In the genomic region with DNA sequence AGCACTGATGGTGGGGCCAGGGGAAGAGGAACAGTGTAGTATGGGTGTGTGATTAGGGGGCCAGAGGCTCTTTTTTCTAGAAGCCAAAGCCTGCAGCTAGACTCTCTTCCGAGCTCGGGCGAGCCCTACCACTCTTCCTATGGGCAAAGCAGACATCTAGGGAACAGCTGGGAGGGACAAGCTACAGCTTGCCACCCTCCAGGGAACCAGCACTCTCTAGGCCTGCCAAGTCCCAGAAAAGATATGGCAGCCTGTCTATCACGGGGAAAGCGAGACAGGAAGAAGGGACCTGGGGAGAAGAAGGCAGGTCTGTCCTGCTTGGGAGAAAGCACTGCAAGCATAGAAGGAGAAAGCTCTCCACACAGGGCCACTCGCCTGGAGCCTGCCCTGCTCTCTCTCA, we compare ENCODE assay signal across 17 mouse cellular contexts. TPM values are rescaled to one million over a fixed set of nuclear protein-coding genes. Genes with fewer than 3 reads are reported as not detected.
A peak's percentile ranks its signal among the peaks of the same experiment; 100 is the strongest.
DNase-seq lines count a peak whose midpoint lies in the region; ATAC-seq and TF ChIP-seq lines count a peak whose summit lies in the region.
"Had no signal": no experiment of that assay in that cellular context is flagged by ENCODE, and none has a peak within 500 bp of the region (broad histone marks: within the 10 kb centered on the region; RNA-seq: fewer than 3 reads in every experiment).

No protein-coding gene starts in this region.

- no peak overlapping the region for H3K4me2 ChIP-seq in forebrain, postnatal 0 days (ENCODE audit: low read depth)
- H3K4me2 ChIP-seq in forebrain, embryonic 11.5 days (ENCODE audit: low read depth, low read length, severe bottlenecking), result no peak overlapping the region
- H3K4me2 ChIP-seq: forebrain, embryonic 15.5 days; heart, embryonic 12.5 days; limb, embryonic 12.5 days; liver, embryonic 12.5 days had no signal

- H3K27ac ChIP-seq in forebrain, postnatal 0 days (ENCODE audit: low read depth, low read length), result no peak overlapping the region
- no peak overlapping the region for H3K27ac ChIP-seq in forebrain, embryonic 11.5 days (ENCODE audit: low read depth, low read length)
- H3K27ac ChIP-seq: forebrain, embryonic 15.5 days; limb, embryonic 12.5 days; liver, embryonic 12.5 days had no signal

- H3K9me3 ChIP-seq in forebrain, postnatal 0 days (ENCODE audit: low read length), result no peaks in the 10 kb centered on the region
- H3K9me3 ChIP-seq in forebrain, embryonic 11.5 days (ENCODE audit: control insufficient read depth, low read length), result no peaks in the 10 kb centered on the region
- H3K9me3 ChIP-seq: forebrain, embryonic 15.5 days; heart, embryonic 12.5 days; limb, embryonic 12.5 days; liver, embryonic 12.5 days; megakaryocyte, embryonic 14.5 days had no signal

- H3K36me3 ChIP-seq in forebrain, postnatal 0 days (ENCODE audit: insufficient read depth), result peaks cover 51% of the 10 kb centered on the region
- peaks cover 7% of the 10 kb centered on the region for H3K36me3 ChIP-seq in forebrain, embryonic 11.5 days (ENCODE audit: control insufficient read depth, insufficient read depth, low read length)

- H3K9ac ChIP-seq in forebrain, postnatal 0 days, result no peak overlapping the region
- H3K9ac ChIP-seq in forebrain, embryonic 11.5 days (ENCODE audit: low read length), result no peak overlapping the region
- H3K9ac ChIP-seq: forebrain, embryonic 15.5 days; heart, embryonic 12.5 days; limb, embryonic 12.5 days; liver, embryonic 12.5 days had no signal

- intact Hi-C loops in left cerebral cortex, postnatal 4 days (cut with DNase I), result no loop called here

- DNase-seq in forebrain, postnatal 0 days, result peak; percentile 30
- DNase-seq in forebrain, embryonic 11.5 days (ENCODE audit: low spot score), result no peak
- DNase-seq in left cerebral cortex, postnatal 4 days, result peak; percentile 35
- no peak for DNase-seq in left cerebral cortex, adult 18-20 months (ENCODE audit: low spot score in 2 of 2)
- peak; percentile 30 for DNase-seq in cerebellum, adult 9-10 months
- no peak for DNase-seq in kidney, adult 8-10 months
- no peak for DNase-seq in layer of hippocampus, adult 8-10 months (ENCODE audit: low spot score in 2 of 2)
- DNase-seq: kidney, adult 9 months; kidney, postnatal 25 days; lung, adult 2 months; right cerebral cortex, adult 18-20 months; thymus, postnatal 14 days had no signal

- peaks cover 6% of the 10 kb centered on the region; the same call in 1 of the 2 replicates for H3K4me1 ChIP-seq in forebrain, postnatal 0 days (ENCODE audit: insufficient read depth)
- peaks cover 9% of the 10 kb centered on the region for H3K4me1 ChIP-seq in forebrain, embryonic 11.5 days (replicated peaks; ENCODE audit: control insufficient read depth, insufficient read depth, low read length)

- no peaks in the 10 kb centered on the region for H3K27me3 ChIP-seq in forebrain, postnatal 0 days (ENCODE audit: insufficient read depth, low read length)
- H3K27me3 ChIP-seq in forebrain, embryonic 11.5 days (ENCODE audit: control insufficient read depth, insufficient read depth, low read length), result no peaks in the 10 kb centered on the region
- H3K27me3 ChIP-seq: forebrain, embryonic 15.5 days; heart, embryonic 12.5 days; limb, embryonic 12.5 days; liver, embryonic 12.5 days; megakaryocyte, embryonic 14.5 days had no signal

- ATAC-seq in forebrain, postnatal 0 days, result no peak
- ATAC-seq in forebrain, embryonic 11.5 days (replicated peaks; ENCODE audit: low FRiP score), result no peak
- ATAC-seq: forebrain, embryonic 15.5 days; liver, embryonic 12.5 days had no signal

- 64% methylated on average over 6 of the region's 6 CpGs for WGBS in forebrain, postnatal 0 days
- 88% methylated on average over 6 of the region's 6 CpGs for WGBS in forebrain, embryonic 11.5 days

- no peak for TF ChIP-seq CTCF in forebrain, postnatal 0 days (IDR thresholded peaks at IDR 0.05; ENCODE audit: low read depth)

- no peak overlapping the region for H3K4me3 ChIP-seq in forebrain, postnatal 0 days (ENCODE audit: low read depth, low read length)
- no peak overlapping the region for H3K4me3 ChIP-seq in forebrain, embryonic 11.5 days (ENCODE audit: low read depth, low read length)
- H3K4me3 ChIP-seq: forebrain, embryonic 15.5 days; heart, embryonic 12.5 days; limb, embryonic 12.5 days; liver, embryonic 12.5 days; megakaryocyte, embryonic 14.5 days had no signal

RNA-seq across cellular contexts. Expression of gene Vegfa, which starts 9.2 kb away (rescaled TPM):
- 70.7 and 96.5 TPM in 2 replicates for total RNA-seq in forebrain, postnatal 0 days (2014; rRNA removed)
- 2.0 and 2.3 TPM in 2 replicates for polyA plus RNA-seq in forebrain, postnatal 0 days (2015; fragmentation: Nextera tagmentation; extraction: Ambion mirVana)
- polyA plus RNA-seq in forebrain, embryonic 11.5 days (2014; fragmentation: Nextera tagmentation; extraction: Ambion mirVana), result 2.9 and 3.3 TPM in 2 replicates
- 10 to 100 TPM; 77.7 to 94.5 TPM for total RNA-seq in left cerebral cortex, postnatal 4 days (2021)
- total RNA-seq in left cerebral cortex, adult 18-20 months (2021), result 10 to 100 TPM; 61.1 to 88.1 TPM
- total RNA-seq in layer of hippocampus, adult 8-10 months (2022), result 100 to 1,000 TPM in 1 of 4 experiments, 10 to 100 TPM in 3; 63.6 to 104 (median 78.2) TPM

Comparison
In these comparisons a context has a peak if more than half of its experiments do, and no peak if none do; other contexts are left out.
1. DNase-seq: peak in forebrain, postnatal 0 days (single experiment), left cerebral cortex, postnatal 4 days (single experiment) and cerebellum, adult 9-10 months (single experiment); none in forebrain, embryonic 11.5 days (single experiment), left cerebral cortex, adult 18-20 months (0 of 2), kidney, adult 8-10 months (0 of 2) and layer of hippocampus, adult 8-10 months (0 of 2).